Mouse (Mus musculus) embryonic facial prominence, embryonic 15.5 days (tissue): ENCODE data around the gene Hfe2. TPM values are rescaled to one million over a fixed set of nuclear protein-coding genes. Genes with fewer than 3 reads are reported as not detected.

Experiments
- ATAC-seq: fragments of 200-750 bp; cut with Nextera tagmentation; 2 replicates; pipeline ENCODE4 v1.8.0; 2017; ENCODE audit warnings: low read depth, moderate TSS enrichment; ENCODE audit not compliant: insufficient number of reproducible peaks, low FRiP score, low TSS enrichment
- H3K27ac ChIP-seq: fragments of 300-500 bp; sonication (generic); replicated peaks from 2 replicates; pipeline ENCODE4 v1.5.1; 2015; ENCODE audit warnings: mild to moderate bottlenecking, inconsistent platforms
- H3K27me3 ChIP-seq: fragments of 300-500 bp; sonication (generic); 2 replicates; pipeline ENCODE4 v1.6.1; 2015; ENCODE audit warnings: inconsistent platforms
- H3K36me3 ChIP-seq: fragments of 300-500 bp; sonication (generic); 2 replicates; pipeline ENCODE4 v1.6.1; 2015; ENCODE audit warnings: mild to moderate bottlenecking, inconsistent platforms
- H3K4me1 ChIP-seq: fragments of 300-500 bp; sonication (generic); 2 replicates; pipeline ENCODE4 v1.6.1; 2015; ENCODE audit warnings: inconsistent platforms
- H3K4me2 ChIP-seq: fragments of 300-500 bp; sonication (generic); replicated peaks from 2 replicates; pipeline ENCODE4 v1.6.1; 2015; ENCODE audit warnings: mild to moderate bottlenecking, inconsistent platforms
- H3K4me3 ChIP-seq: fragments of 300-500 bp; sonication (generic); replicated peaks from 2 replicates; pipeline ENCODE4 v1.5.1; 2015; ENCODE audit warnings: mild to moderate bottlenecking, inconsistent platforms
- H3K9ac ChIP-seq: fragments of 300-500 bp; sonication (generic); 2 replicates; pipeline ENCODE4 v1.6.1; 2015; ENCODE audit warnings: inconsistent platforms
- H3K9me3 ChIP-seq: fragments of 300-500 bp; sonication (generic); replicated peaks from 2 replicates; pipeline ENCODE4 v1.6.1; 2016; ENCODE audit warnings: inconsistent platforms
- WGBS: fragments of 180-500 bp; shearing (Covaris S2); methylation state at CpG from one replicate; pipeline ENCODE4 v1.1.7; 2015; 5-methylcytosine and 5-hydroxymethylcytosine counted together
- polyA plus RNA-seq: library from polyadenylated mRNA; unstranded; fragments of >200 nt; fragmentation: Nextera tagmentation; extraction: Ambion mirVana; gene quantifications from 2 replicates; pipeline ENCODE4 v1.2.1, GENCODE M21; 2015

Hfe2 gene
- polyA plus RNA-seq, 1 experiment from 2014 or later = 12.4 TPM

GRCm38 (mm10) chr3:96551203-96551602 is 26.2 kb downstream of the Hfe2 start:
- Histone ChIP-seq H3K9ac (no peak overlapping the region), H3K4me2 (no peak overlapping the region), H3K27me3 (no peaks in the 10 kb centered on the region), H3K4me3 (no peak overlapping the region), H3K36me3 (no peaks in the 10 kb centered on the region), H3K4me1 (peaks cover 30% of the 10 kb centered on the region), H3K27ac (peak overlapping the region; percentile 34), H3K9me3 (no peaks in the 10 kb centered on the region)
- 9% methylated on average over 8 of the region's 8 CpGs for WGBS
- no peak for ATAC-seq

DNA sequence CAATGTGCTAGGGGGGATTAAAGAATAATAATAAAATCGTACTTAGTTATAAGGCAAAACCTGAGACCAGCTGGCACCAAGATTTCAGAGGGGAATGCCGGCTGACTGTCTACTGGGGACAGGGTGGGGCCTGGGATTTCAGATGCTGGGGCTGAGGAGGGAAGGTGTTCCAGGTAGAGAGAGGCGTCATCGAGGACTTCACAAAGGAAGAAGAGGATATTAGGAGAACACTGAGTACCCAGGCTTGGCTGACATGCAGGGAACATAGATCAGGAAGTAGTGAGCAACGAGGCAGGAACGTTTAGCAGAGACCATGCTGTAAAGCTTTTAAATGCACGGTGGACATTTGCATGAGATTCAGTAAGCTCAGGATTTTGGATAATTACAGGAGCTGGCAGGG is 26.9 kb downstream of the Hfe2 start:
- no peak for ATAC-seq
- WGBS = 62% methylated on average over 7 of the region's 7 CpGs
- H3K27ac ChIP-seq = peak overlapping the region; percentile 34; the same call in 1 of the 2 replicates
- no peaks in the 10 kb centered on the region for H3K9me3 ChIP-seq
- no peaks in the 10 kb centered on the region for H3K27me3 ChIP-seq
- H3K4me3 ChIP-seq = no peak overlapping the region
- H3K36me3 ChIP-seq = no peaks in the 10 kb centered on the region
- H3K4me2 ChIP-seq = no peak overlapping the region
- H3K4me1 ChIP-seq = peaks cover 35% of the 10 kb centered on the region
- H3K9ac ChIP-seq = no peak overlapping the region

- Histone ChIP-seq H3K4me1 (peaks cover 38% of the 10 kb centered on the region), H3K27ac (no peak overlapping the region), H3K9me3 (no peaks in the 10 kb centered on the region), H3K4me2 (no peak overlapping the region), H3K4me3 (no peak overlapping the region), H3K36me3 (no peaks in the 10 kb centered on the region), H3K27me3 (no peaks in the 10 kb centered on the region), H3K9ac (no peak overlapping the region)
- ATAC-seq = no peak
- WGBS = 78% methylated on average over 6 of the region's 6 CpGs
Observed at GRCm38 (mm10) chr3:96553601-96554000, 28.6 kb downstream of the Hfe2 start.

GRCm38 (mm10) chr3:96554251-96554650 is 29.3 kb downstream of the Hfe2 start:
- no peaks in the 10 kb centered on the region for H3K36me3 ChIP-seq
- peak overlapping the region; percentile 97 for H3K27ac ChIP-seq
- peaks cover 39% of the 10 kb centered on the region for H3K4me1 ChIP-seq
- H3K27me3 ChIP-seq = no peaks in the 10 kb centered on the region
- H3K4me2 ChIP-seq = no peak overlapping the region
- no peaks in the 10 kb centered on the region for H3K9me3 ChIP-seq
- H3K9ac ChIP-seq = no peak overlapping the region
- no peak for ATAC-seq
- WGBS = 75% methylated on average over 6 of the region's 6 CpGs
- H3K4me3 ChIP-seq = no peak overlapping the region

DNA sequence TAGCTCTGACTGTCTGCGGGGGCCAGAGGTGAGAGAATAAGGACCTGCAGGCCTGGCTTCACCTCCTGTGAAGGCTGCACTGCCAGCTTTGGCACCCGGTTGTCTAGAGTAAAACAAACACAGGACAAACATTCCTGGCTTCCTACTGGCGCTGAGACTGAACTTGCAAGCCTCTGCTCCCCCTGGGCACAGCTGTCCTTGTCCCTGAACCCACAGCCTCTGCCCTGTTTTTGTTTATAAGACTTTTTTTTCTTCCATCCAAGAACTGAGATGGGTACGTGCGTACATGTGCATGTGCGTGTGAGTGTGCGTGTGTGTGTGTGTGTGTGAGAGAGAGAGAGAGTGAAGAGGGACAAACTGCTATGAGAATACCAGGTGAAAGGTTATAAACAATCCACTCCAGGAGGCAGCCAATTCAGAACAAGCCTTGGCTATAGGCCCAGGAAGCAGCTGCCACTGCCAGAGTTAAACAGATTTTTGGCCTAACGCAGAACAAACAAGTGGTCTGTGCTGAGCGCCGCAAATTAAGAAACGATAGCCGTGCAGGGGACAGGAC is 30.1 kb downstream of the Hfe2 start:
- Histone ChIP-seq H3K9ac (no peak overlapping the region), H3K4me2 (0 out of 2 replicates have a peak overlapping the region, but pooled peaks have one; percentile 0), H3K27ac (peak overlapping the region; percentile 97), H3K4me1 (peaks cover 48% of the 10 kb centered on the region), H3K9me3 (no peaks in the 10 kb centered on the region), H3K4me3 (no peak overlapping the region), H3K27me3 (no peaks in the 10 kb centered on the region), H3K36me3 (peaks cover 7% of the 10 kb centered on the region)
- ATAC-seq = no peak
- 29% methylated on average over 12 of the region's 12 CpGs for WGBS

GRCm38 (mm10) chr3:96555999-96556614 is 31.1 kb downstream of the Hfe2 start:
- ATAC-seq = no peak
- no peaks in the 10 kb centered on the region for H3K27me3 ChIP-seq
- 62% methylated on average over 15 of the region's 15 CpGs for WGBS
- no peak overlapping the region for H3K9ac ChIP-seq
- H3K36me3 ChIP-seq = peaks cover 17% of the 10 kb centered on the region
- H3K4me3 ChIP-seq = peak overlapping the region; percentile 78; the same call in 1 of the 2 replicates
- H3K4me2 ChIP-seq = peak overlapping the region; percentile 73
- H3K4me1 ChIP-seq = peaks cover 55% of the 10 kb centered on the region
- H3K9me3 ChIP-seq = no peaks in the 10 kb centered on the region
- H3K27ac ChIP-seq = peak overlapping the region; percentile 97

DNA sequence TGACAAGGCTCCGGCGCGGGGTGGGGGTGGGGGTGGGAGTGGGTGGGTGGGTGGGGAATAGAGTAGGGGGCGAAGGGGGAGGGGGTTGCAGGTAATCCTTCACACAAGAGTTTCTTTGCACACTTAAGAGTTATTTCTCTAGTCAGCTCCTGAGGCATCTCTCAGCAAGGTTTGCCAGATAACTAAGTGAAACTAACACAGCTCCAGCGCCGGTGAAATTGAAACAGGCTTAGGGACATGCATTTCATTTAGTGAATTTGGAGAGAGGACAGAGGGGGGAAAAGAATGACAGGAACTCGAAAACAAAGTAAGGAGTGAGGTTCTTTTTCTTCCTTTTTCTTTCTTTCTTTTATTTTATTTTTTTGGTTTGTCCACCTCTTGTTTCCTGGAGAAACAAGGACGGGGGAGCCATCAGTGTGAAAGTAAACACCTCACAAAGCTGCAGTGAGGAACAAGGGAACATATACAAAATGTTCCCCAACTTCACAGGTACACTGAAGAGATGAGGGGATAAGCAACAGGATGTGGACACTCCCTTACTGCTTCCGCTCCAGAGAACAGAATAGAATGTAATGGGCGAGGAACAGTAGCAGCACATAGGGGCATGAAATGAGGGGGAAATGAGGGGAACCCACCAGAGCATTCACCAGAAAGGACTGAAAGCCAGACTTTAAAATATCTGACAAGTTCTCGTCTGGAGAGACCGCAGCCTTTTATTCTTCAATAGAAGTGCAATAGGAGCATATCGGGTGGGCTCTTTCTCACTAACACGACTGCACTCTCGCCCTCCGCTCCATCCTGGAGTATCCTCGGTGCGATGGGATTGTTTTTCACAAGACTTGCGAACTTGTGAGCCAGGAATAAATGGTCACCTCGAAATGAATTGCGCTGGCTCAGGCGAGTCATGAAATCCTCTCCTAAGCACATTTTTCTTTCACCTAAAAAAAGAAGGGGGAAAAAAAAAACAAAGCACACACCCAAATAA is 32.0 kb downstream of the Hfe2 start:
- H3K4me3 ChIP-seq = peak overlapping the region; percentile 78
- peaks cover 54% of the 10 kb centered on the region for H3K4me1 ChIP-seq
- peak overlapping the region; percentile 97 for H3K27ac ChIP-seq
- H3K9me3 ChIP-seq = no peaks in the 10 kb centered on the region
- H3K27me3 ChIP-seq = no peaks in the 10 kb centered on the region
- no peak for ATAC-seq
- H3K9ac ChIP-seq = peak overlapping the region; percentile 60
- peaks cover 21% of the 10 kb centered on the region for H3K36me3 ChIP-seq
- peak overlapping the region; percentile 73 for H3K4me2 ChIP-seq
- 6% methylated on average over 22 of the region's 22 CpGs for WGBS

GRCm38 (mm10) chr3:96557694-96558093 is 32.7 kb downstream of the Hfe2 start, which contains the start of gene Txnip:
TSS of gene Txnip (plus strand) at chr3:96557957.
- Histone ChIP-seq H3K36me3 (peaks cover 21% of the 10 kb centered on the region), H3K9ac (peak within 1 kb of the TSS; percentile 87), H3K4me3 (peak within 1 kb of the TSS; percentile 78), H3K9me3 (no peaks in the 10 kb centered on the region), H3K27me3 (no peaks in the 10 kb centered on the region), H3K27ac (peak within 1 kb of the TSS; percentile 97), H3K4me2 (peak within 1 kb of the TSS; percentile 73), H3K4me1 (peaks cover 59% of the 10 kb centered on the region)
- under 1% methylated on average over 26 of the region's 26 CpGs for WGBS
- ATAC-seq = peak; percentile 97

- WGBS = under 1% methylated on average over 17 of the region's 17 CpGs
- H3K4me2 ChIP-seq = peak overlapping the region; percentile 73
- H3K27ac ChIP-seq = peak overlapping the region; percentile 97
- H3K4me3 ChIP-seq = peak overlapping the region; percentile 78
- H3K9me3 ChIP-seq = no peaks in the 10 kb centered on the region
- peaks cover 59% of the 10 kb centered on the region for H3K4me1 ChIP-seq
- no peak for ATAC-seq
- H3K9ac ChIP-seq = peak overlapping the region; percentile 87
- H3K27me3 ChIP-seq = no peaks in the 10 kb centered on the region
- peaks cover 21% of the 10 kb centered on the region for H3K36me3 ChIP-seq
Observed at GRCm38 (mm10) chr3:96558159-96558558, 33.2 kb downstream of the Hfe2 start.

- no peak for ATAC-seq
Observed at GRCm38 (mm10) chr3:96558668-96559196, 33.8 kb downstream of the Hfe2 start.

More at GRCm38 (mm10) chr3:96558668-96559196, 33.8 kb downstream of the Hfe2 start:
- 31% methylated on average over 10 of the region's 10 CpGs for WGBS
- Histone ChIP-seq H3K27me3 (no peaks in the 10 kb centered on the region), H3K4me3 (peak overlapping the region; percentile 78), H3K9ac (peak overlapping the region; percentile 87), H3K27ac (peak overlapping the region; percentile 97), H3K9me3 (no peaks in the 10 kb centered on the region), H3K4me1 (peaks cover 61% of the 10 kb centered on the region), H3K36me3 (peaks cover 21% of the 10 kb centered on the region), H3K4me2 (peak overlapping the region; percentile 73)
